Mouse (Mus musculus): ENCODE data around the gene Rptor. TPM values are rescaled to one million over a fixed set of nuclear protein-coding genes. Genes with fewer than 3 reads are reported as not detected.

Gene Rptor
- polyA plus RNA-seq, 1 experiment: 26.3 TPM

DNA sequence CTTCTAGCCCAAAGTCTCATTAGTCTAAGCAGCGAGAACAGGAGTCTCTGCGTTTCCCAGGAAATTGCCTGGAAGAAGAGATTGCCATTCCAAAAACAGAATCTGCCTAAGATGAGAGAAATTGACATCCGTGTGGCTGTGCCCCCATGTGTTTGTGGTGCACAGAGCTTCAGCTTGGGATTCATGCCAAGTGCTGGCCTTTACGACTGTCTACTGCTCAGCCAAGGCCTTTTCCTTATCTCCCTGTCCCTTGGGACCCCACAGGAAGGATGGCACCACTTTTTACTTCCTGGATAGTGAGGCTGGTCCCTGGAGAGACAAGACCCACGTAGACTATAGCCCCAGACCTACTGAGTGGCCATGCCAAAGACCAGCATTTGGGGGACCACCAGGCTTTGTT, 206.6 kb downstream of the Rptor start:
- no peak for DNase-seq (ENCODE audit: low read depth)

DNA sequence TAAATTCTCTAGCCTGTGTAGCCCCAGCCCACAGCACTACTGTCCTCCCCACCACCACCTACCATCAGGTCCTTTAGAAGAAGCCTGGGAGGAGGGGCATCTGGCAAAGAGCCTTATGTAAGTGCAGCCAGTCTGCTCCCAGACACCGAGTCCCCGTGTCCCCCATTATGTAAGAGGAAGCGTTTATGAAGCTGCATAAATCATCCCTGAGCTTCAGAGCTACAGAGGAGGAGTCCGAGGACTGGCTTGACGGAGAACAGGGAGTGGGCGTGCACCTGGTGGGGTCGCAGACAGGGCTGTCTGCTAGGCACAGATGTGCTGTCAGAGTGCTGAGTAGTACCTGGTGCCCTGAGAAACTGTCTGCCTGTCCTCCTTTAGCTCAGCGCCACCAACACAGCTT, 208.3 kb downstream of the Rptor start:
- no peak for DNase-seq (ENCODE audit: low read depth)

DNA sequence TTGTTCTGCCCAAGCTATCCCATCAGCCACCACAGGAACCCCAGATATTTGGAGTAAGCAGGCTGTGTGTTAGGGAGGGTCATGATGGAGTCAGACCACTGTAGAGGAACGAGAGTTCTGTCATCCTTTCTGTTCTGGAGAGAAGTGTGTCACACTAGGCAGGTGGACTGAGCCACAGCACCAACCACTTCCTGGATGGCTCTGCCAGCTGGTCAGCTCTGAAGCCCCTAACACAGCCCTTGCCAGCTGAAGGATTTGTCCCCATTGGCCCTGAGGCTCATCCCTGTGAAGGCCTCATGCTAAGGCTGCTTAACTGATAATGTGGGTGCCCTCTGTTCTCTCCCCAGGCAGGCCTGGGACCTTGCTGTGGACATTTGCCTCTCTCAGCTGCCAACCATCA, 208.9 kb downstream of the Rptor start:
- no peak for DNase-seq (ENCODE audit: low read depth)

DNA sequence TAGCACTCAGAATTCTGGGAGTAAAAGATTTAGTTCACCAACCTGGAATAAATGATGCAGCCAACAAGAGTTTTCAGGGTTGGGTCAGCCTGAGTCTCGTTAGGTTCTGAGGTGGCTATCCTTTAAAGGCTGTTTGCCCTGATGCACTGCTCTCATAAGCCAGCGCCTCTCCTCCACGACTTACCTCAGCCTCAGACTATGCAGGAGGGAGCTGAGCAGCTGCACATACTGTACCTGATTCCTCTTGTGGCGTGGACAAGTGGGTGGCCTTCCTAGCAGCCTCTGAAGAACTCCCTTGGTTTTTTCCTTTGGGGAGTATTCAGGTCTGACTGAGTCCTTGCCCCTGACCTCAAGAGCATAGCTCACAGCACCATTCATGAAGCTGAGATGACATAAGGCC, 209.4 kb downstream of the Rptor start:
- no peak for DNase-seq (ENCODE audit: low read depth)

DNA sequence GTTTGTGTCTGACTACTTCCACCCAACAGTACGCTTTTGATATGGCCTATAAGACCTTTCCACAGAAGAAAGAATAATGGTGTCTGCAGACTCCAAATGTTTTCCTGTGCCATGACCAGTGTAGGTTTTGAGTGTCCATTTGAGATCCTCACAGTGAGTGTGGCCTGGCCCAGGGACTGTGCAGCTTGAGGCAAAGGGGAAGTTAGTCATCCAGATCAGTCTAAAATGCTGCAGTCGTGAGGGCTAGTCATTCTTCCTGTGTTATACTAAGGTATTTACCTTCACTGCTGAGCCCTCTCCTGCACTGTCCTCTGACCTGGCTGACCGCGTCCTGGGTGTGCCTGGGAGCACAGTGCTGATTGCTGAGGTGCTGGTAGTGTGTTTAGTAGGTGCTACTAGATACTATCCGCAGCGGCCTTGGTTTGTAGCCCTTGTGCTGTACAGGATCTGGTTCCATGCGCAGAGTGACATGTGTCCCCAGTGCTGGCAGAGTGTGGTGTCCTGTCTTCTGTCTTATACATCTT, 211.4 kb downstream of the Rptor start:
- no peak for DNase-seq (ENCODE audit: low read depth)

DNA sequence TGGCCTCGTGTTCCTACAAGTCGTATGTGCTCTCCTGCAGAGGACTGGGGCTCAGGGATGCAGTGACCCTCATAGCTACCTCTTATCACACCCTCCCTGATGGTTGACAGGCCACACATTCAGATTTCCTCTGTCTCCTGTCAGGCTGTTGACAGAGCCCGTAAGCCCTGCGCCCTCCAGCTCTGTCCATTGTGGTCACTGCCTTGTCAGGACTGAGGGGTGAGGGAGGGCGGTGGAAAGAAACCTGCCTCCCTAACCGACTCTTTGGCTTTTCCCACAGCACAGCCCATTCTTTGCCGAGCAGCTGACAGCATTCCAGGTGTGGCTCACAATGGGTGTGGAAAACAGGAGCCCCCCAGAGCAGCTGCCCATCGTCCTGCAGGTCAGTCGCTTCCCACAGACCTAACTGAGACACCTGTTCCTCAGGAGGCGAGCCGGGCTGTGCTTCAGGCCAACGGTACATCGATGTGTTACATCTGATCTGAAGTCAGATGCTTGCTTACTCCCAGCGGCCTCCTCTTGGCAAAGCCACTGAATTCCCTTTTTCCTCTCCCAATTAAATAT, 214.2 kb downstream of the Rptor start:
- no peak for DNase-seq (ENCODE audit: low read depth)

DNA sequence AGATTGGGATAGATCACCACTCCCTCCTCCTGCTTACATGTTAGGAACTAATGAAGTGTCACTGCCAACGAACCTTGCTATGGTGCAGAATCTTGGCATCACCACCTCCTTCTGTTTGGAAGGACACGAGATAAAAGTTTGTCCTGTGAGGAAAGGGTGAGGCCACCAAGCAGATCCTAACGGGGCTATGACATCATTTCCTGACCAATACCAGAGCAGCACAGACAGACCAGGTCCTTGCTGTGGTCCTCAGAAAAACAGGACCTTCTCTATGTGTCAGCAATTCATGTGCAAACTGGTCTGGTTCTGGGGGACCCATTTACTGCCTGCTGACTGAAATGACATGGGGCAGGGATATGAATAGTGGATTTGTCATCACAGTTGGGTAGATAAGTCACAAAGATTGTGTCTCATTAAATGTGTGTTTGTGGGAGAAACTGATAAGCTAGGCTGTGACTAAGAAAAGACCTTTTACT, 214.7 kb downstream of the Rptor start:
- no peak for DNase-seq (ENCODE audit: low read depth)

DNA sequence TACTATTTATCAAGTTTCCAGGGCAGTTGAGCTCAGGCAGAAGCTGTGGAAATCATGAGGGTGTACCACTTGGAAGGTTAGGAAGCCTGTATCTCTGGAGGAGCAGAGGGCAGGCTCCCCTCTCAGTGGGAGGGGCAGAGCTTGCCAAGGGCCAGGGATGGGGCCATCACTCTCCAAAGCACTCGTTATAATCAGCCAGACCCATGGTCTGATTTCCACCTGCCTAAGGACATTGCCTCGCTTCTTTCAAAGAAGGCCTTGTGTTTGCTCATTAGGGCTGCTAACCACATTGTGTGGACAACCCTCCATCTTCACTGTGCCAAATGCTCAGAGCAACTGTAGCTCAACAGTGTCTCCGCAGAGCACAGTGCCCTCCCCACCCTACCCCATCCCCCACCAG, 215.2 kb downstream of the Rptor start:
- DNase-seq (ENCODE audit: low read depth): no peak

DNA sequence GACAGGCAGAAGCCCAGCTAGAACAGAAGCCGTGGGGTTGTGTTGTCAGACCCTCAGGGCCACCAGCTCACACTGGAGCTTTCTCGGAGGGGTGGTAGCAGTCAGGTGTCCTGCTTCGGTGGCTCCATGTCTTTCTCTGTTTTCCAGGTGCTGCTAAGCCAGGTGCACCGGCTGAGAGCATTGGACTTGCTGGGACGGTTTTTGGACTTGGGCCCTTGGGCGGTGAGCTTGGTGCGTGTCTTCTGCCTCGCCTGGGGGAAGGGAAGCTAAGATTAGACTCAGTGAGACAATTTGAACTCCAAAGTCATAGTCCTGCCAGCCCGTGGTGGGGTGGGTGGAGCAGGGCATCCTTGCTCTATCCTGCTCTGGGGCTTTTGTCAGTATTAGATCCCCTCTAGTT, 218.8 kb downstream of the Rptor start:
- no peak for DNase-seq (ENCODE audit: low read depth)

DNA sequence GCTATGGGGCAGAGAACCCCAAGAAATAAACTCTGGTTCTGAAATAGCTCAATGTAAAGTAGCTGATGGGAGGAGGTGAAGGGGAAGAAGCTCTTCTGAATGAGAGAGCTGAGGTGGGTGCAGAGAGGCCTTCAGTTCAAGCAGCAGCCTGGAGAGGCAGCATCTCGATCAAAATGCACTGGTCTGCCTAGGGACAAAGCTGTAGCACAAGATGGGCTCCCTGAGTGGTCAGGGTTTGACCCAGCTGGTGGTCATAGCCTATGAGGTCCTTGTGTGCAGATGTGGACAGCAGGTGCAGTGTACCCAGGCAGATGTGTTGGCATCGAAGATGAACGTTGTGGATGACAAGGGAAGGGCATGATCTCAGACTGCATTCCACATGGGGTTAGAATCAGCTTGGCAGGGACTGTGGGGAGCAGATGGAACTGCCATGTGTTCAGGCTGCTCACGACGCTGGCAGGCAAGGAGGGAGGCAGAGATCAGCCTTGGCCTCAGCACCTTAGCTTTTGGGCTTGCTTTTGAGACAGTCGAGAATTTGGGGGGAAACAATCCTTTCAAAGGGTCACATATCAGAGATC, 221.5 kb downstream of the Rptor start:
- DNase-seq (ENCODE audit: low read depth): no peak

DNA sequence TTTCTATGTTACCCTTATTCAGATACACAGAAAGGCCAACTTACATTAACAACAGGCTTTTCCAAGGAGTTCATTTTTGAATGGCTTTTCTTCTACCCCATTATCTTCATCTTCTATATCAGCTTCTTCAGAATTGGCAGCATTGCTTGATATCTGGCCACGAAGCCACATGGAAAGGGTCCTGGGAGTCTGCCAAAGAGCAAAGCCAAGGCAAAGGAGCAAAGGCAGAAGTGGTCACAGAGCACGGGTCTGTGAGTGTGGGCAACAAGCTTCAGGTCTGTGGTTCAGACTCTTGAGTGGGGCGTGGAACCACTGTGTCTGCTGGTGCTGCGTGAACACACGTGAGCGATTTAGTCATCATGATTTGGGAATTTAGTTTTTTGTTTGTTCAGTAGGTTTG, 223.1 kb downstream of the Rptor start:
- DNase-seq (ENCODE audit: low read depth): no peak

DNA sequence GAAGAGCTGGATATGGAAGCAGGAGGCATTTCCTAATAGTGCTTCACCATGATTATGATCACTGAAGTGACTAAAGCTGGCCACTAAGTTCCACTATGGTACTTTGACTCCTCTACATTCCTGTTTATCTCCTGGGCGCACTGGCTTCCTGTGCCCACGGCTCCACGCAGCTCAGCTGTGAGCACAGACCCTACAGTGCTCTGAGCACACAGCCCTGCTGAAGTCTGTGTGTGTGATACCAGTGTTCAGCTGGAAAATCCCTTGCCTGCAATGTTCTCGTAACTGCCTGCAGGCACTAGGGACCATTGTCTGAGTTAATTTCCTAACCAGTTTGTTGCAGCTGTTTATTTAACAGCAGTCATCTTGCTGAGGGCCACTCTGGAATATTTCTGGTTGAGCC, 223.5 kb downstream of the Rptor start:
- DNase-seq (ENCODE audit: low read depth): no peak

DNA sequence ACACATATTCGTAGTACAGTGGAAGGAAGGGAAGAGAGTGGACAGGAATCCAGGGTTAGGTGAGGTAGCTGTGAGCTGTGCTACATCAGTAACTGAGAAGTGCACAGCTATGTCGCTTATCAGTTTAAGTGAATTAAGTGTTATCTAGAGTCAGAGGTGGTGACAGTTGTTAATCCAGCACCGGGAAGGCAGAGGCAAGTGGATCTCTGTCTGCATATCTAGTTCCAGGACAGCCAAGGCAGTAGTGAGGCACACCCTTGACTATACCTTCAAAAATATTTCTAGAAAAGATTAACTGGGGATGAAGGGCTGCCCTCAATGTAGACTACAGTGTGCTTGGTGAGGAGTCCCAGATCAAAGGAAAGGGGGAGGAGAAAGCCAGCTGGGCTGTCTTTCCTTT, 226.4 kb downstream of the Rptor start:
- DNase-seq (ENCODE audit: low read depth): no peak

DNA sequence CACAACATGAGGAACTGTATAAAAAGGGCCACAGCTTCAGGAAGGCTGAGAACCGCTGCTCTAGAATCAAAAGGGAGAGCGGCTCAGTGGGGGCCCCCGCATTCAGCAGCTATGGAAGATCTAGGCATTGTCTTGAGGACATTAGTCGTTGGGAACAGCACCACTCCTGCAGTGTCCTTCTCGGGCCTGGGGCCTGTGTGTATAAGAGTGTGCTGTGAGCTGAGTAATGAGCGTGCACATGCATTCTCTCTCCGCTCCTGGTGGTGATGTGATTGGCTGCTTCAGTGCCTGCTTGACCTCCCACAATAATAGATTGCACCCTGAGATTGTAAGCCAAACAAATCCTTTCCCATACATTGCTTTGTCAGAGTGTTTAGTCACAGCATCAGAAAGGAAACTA, 229.0 kb downstream of the Rptor start:
- no peak for DNase-seq (ENCODE audit: low read depth)

DNA sequence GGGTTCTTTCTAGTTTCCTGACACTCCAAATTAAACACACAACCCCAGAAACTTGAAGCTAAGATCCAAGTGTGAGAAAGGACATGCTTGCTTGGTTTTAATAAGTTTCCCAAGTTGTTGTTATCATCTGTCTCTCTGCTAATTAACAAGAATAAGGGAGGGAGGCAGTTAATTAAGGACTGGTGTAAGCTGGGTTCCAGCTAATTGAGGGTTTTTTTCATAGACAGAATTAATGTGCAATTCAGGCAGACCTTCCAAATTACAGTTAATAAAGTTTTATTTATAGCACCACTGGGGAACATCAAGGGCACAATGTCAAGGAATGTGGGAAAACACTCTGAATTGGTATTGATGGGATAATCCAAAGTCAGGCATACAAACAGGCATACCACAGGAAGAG, 230.6 kb downstream of the Rptor start:
- DNase-seq (ENCODE audit: low read depth): no peak

DNA sequence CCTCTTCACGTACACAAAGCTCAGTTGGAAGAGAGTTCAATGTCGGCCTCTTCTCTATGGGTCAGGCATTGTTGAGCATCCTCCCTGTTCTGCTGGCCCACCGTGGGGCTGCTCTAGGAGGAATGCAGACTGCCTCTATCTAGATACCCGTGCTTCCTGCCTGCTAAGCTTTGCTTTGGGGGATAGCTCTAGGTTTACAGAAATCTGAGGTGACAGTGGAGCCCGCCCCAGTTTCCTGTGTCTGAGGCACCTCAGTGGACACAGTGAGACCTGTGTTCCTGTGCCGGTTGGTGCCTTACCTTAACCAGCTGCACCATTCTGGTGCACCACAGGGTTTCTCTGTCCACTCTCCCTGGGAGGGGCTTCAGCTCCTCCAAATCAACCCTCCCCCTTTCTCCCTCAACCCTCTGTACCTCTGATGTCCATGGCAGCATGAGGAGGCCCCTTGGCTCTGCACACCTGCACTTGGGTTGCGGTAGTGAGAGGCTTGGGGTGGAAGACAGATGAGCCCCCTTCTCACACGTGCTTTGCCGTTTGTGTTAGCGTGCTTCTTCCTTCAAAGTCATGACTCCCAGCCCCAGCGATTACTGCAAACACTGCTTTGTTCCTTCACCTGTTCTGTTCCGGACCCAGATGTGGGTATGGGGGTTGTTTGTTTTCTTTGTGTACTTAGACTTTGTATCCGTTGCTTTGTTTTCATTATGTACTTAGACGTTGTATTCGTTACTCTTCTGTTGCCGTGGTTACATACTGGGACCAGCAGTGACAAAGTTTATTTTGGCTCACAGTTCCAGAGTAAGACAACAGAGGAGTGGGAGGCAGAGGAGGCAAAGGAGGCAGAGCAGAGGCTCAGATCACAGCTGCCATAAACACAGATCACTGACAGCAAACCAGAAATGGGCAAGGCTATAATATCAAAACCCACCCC, 231.4 kb downstream of the Rptor start:
- DNase-seq (ENCODE audit: low read depth): no peak

DNA sequence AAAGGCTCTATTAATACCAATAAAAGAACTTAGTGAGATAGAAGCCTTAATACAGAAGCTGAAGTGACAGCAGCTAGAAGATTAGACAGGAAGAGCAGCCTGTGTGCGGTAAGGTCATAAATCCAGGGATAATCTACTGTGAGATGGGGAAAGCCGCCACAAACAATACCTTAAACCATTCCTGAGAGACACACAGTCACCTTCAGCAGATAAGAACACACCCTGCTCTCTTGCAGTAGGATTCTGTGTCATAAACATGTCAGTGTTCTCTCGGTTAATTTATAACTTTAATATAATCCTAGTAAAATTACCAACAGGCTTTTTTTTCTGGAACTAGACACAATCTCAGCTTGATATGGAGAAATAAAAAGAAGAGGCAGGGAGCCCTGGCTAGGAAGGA, 233.6 kb downstream of the Rptor start:
- no peak for DNase-seq (ENCODE audit: low read depth)

DNA sequence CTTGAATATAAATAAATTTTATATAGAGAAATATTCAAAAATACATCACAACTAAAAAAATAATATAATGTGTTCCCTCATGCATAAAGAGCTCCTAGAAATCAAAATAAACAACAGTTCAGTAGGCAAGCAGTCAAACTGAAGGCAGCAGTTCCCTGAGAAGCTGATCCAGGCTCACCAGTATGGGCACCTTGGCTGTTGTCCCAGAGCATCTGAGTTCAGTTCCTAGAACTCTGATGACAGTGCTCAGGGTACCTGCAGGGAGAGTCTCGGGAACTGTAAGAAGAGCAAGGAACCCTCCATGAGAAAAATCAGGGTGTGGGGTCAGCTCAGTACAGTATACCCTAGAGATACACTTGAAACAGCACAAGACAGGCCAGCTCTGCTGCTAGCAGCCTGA, 235.1 kb downstream of the Rptor start:
- DNase-seq (ENCODE audit: low read depth): no peak

DNA sequence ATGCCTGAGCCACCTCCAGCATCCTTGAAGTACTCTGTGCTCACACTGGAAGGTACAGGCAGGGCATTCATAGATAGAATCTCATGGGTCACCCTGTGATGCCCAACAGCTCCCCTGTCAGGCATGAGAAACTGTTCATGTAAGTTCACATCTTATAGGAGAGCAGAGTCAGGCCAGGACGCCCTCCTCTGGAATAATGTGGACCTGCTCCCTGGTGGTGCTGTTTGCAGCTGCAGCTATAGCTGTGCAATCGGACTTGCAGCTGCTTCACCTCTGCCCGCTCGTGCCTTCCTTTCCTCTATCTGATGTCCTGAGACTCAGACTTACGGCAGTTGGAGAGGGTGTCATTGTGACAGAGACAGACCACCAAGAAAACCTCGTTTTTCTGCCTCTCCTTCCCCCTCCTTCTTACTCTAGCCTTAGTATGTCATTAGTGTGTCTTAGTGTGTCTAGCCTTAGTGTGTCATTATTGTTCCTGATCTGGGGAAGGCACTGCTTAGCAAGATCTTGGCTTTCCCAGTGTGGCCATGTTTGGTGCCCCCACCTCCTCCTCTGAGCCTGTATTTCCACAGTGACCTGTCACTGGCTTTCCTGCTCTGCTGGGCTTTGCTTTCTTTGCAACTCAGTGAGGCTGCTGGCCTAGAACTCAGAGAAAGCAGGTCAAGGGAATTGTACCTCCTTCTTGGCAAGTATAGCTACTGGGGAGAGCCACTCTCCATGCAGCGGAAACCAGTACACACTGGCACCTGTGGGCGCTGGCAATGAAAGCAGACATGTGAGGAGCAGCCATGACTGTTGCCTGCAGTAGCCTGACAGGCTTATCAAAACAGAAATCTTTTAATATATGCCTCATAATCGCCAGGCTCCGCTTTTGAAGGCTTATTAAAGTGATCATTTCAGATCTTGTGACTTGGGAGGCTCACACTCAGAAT, 237.0 kb downstream of the Rptor start:
- DNase-seq (ENCODE audit: low read depth): no peak

DNA sequence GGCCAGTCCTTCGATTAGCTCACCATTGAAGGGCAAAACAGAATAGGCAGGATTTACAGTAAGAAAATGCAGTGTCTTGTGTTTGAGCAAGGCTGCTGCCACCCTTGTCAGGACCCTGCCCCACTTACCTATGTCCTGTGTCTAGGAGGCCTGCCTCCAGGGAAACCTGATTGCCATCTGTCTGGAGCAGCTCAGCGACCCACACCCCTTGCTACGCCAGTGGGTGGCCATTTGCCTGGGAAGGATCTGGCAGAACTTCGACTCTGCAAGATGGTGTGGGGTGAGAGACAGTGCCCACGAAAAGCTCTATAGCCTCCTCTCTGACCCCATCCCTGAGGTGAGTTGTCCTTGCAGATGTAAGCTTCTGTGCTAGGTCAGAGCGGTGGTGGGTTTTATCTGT, 243.9 kb downstream of the Rptor start:
- no peak for DNase-seq (ENCODE audit: low read depth)

DNA sequence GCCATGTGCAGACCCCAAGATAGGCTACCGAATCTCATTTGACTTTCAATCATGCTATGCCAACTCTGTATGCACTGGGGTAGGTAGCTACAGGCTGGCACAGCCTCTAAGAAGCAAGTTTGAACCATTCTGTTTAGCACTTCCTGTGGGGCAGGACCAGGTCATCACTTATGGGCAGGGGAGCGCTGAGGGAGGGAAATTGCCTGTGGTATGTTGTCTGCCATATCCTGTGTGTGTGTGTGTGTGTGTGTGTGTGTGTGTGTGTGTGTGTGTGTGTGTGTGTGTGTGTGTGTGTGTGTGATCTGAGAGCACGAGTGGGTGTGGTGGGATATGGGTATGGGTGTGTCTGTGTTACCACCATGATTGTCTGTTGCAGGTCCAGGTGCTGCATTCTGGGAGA, 244.4 kb downstream of the Rptor start:
- DNase-seq (ENCODE audit: low read depth): no peak

DNA sequence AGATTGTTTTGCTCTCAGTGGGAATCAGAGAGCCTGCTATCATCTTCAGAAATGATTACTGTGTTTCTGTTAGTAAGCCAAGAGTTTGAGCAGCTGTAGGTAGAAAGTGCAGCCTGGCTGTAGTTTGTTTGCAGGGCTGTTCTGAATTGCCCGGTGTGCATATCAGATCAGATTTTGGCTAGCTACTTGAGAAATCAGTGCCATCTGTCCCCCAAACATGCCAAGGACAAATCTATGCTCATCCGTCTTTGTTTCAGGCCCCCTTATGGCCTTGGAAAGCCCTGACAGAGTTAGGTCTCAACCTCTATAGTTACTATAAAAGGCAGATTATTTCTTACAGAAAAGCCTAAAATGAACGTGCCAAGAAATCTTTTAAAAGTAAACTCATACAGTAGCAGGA, 244.9 kb downstream of the Rptor start:
- DNase-seq (ENCODE audit: low read depth): no peak

All from gonadal fat pad, adult 2 months (tissue).